Mouse (Mus musculus): Measurements from ENCODE around the gene Crygs.

DNA sequence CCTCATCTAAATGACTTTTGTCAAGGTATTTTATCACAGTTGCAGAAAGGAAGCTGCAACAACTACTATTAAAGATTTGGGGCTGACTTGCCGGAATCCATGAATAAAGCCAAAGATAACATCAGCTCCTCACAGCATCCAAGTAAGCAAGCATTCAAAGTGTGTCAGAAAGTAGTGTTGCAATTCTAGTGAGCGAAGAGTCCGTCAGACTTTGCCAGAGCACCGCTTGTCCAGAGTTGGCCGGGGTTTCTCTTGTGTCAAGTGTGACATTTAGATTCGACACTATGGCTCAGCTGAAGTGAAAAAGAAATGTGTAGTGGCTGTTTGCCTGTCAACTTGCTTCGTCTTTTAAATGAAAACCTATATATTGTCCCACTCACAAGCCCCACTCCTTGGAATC lies 45.8 kb downstream of the Crygs start:
- TF ChIP-seq POLR2A (IDR thresholded peaks at IDR 0.05; ENCODE audit: low read depth, low read length) (no peak), CTCF (IDR thresholded peaks at IDR 0.05; ENCODE audit: extremely low read depth, insufficient read length, insufficient replicate concordance, low read depth, low read length) (no peak)
